Mouse (Mus musculus) urinary bladder, postnatal 25 days (tissue): ENCODE results near the gene Ranbp9.
A peak's percentile ranks its signal among the peaks of the same experiment; 100 is the strongest.

Experiments used
- DNase-seq: peaks from one replicate; pipeline ENCODE4 v3.0.0; 2022; ENCODE audit warnings: low spot score

Ranbp9 gene

DNA sequence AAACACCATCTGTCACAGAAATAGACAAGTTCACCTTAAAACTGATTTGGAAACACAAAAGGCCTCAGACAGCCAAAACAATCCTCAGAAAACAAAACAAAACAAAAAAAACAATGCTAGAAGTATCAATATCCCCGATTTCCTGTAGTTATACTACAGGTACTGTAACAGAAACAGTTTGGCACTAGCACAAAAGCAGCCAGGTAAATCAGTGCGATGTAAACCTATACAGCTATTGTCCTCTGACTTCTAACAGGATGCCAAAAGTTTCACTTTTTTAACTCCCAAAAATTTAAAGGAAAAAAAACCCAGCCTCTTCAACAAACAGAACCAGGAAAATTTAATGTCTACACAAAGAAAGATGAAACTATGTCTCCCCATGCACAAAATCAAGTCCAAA is 28.9 kb downstream of the Ranbp9 start:
- DNase-seq, result no peak

DNA sequence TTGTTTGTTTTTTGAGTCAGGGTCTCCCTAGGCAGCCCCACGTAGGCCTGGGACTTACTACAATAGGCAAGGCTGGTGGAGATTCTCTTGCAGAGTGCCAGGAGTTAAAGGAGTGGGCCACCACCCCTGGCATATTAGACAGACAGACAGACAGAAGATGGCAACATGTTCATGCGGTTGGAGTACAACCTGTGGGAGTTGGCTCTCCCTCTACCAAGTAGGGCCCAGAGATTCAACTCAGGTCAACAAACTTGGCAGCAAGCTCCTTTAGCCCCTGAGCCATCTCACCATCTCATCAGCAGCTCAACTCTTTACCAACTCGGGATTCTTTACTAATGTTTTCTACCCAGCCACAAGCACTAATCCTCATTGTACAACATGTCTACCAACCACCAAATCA is 30.4 kb downstream of the Ranbp9 start:
- DNase-seq, result no peak

DNA sequence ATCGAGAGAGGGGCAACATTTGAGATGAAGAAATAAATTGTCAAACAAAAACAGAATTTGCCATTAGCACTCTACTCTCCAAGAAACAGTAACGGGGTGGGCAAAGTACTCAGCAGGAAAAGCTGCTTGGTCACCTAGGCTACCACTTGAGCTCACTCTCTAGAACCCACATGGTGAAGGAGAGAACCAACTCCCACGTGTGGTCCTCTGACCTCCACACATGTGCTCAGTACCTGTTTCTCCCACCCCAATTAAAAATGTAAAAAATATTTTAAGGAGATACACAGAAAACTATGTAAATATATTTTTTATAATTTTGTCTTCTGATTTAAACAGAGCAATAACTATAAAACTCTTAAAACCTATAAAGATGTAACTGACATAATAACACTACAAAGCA is 33.4 kb downstream of the Ranbp9 start:
- DNase-seq, result no peak

DNA sequence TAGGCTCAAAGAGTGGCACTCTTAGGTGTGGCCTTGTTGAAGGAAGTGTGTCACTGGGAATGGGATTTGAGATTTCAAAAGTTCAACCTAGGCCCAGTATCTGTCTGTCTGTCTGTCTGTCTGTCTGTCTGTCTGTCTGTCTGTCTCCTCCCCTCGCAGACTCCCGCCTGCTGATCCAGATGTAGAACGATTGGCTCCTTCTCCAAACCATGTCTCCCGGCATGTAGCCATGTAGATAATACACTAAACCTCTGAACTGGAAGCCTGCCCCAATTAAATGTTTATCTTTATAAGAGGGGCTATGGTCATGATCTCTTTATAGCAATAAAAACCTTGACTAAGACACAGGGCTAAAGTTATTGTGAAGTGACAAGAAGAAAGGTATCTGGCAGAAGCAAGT is 35.3 kb downstream of the Ranbp9 start:
- DNase-seq, result no peak

DNA sequence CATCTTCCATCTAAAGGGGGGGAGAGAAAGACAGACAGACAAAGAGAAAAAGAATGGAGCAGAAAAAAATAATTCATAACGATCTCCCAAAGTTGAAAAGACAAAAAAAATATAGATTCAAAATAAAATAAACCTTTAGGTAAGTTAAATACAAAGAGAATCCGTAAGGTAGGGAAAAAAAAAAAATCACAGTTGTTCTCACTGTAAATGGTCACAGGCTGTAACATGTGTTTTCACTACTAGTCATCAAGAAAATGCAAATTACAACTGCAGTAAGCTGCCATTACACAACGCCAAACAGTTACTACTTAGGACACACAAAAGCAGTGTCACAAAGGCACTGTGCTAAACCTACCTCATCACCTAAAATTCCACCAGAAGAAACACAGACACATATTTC is 36.4 kb downstream of the Ranbp9 start:
- no peak for DNase-seq

DNA sequence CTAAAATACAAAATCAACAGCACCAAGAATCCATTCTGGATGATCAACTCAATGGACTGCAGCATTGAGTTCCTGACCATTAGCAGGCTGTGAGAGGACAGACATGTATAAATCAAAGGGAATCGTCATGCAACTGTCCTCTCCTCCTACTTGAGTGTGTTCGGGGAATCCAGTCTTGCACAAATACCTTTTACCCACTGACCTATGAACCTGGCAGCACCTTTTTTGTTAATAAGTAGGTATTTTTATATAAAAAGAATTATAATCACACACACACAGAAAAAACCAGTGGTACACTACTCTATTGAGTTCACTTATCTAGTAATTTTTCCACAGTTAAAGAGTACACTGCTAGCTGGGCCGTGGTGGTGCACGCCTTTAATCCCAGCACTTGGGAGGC is 37.4 kb downstream of the Ranbp9 start:
- no peak for DNase-seq

DNA sequence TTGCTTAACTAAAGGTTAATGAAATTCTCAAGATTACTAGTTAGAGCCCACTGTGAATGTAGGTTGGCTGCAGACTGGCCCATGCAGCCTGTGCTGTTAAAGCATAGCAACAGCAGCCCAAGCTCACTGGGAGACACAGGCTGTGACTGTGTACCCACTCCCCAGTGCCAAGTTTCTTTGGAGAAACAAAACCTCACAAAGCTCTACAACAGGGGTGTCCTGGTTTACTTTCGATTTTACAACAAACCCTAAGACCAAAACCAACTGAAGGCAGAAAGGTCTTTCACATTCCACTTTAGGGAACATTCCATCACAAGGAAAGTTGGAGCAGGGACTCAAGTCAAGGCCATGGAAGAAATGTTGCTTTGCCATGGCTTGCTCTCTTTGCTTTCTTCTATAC is 38.5 kb downstream of the Ranbp9 start:
- DNase-seq, result no peak

DNA sequence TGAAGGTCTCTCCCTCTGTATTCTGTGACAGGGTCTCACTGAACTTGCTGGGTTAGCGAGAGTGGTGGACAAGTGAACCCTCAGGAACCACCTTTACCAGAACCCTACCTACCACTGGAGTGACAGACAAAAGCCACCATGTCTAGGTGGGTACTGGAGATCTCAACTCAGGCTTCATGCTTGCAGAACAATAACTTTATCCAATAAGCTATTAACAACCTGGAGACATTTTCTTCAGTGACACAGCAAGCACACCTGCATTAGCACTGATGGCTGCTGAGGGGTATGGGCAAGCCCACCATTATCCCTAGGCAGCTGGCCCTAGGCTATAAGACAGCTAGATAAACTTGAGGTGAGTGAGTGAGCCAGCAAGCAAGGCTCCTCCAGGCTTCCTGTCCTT is 40.7 kb downstream of the Ranbp9 start:
- no peak for DNase-seq

DNA sequence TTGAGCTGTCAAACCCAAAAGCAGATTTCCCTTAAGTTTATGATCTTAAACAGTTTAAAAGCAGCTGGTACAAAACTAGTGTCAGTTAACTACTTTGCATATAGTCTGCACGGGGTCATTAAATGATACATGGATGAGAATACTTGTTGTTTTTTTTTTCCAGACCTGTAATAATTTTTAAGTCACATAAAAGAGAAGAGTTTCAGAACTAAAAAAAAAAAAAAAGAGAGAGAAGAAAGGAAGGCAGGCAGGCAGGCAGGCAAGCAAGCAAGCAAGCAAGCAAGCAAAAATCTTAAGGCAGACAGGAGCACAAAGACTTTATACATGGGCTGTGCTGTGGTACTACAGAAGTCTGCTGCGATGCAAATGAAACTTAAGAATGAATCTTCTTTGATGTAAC is 47.7 kb downstream of the Ranbp9 start:
- DNase-seq, result no peak

DNA sequence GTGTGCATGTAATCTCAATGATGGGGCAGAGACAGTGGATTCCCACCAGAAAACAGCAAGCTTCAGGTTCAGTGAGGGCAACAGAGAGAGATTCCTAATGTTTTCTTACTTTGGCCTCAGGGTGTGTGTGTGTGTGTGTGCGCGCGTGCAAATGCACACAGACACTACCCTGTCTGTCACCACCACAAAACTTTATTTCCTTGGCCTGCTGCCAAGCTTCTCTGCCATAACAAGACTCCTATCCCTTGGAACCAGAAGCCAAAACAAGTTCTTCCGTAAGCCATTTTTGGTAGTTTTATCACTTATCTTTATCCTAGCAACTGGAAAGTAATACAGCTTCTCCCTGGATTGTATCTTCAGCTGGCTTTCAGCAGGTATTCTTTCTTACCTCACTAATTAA is 52.6 kb downstream of the Ranbp9 start:
- no peak for DNase-seq

DNA sequence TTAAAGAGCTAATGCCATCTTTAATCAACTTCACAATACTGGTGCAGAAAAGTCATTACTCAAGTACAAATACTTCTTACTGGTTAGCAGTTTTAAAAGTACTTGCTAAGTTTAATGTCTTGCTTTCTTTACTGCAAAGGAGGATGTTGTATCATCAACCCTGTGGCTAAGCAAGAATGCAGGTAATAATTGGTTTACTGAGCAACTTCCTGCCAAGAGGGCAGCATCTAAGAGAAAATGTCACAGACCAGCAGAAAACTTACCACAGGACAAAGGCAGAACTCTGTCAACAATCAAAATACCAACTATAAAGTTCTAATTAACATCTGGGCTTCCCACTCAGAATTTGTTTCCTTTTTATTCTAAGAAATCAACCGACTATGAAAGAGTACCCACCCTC is 65.8 kb downstream of the Ranbp9 start:
- no peak for DNase-seq

DNA sequence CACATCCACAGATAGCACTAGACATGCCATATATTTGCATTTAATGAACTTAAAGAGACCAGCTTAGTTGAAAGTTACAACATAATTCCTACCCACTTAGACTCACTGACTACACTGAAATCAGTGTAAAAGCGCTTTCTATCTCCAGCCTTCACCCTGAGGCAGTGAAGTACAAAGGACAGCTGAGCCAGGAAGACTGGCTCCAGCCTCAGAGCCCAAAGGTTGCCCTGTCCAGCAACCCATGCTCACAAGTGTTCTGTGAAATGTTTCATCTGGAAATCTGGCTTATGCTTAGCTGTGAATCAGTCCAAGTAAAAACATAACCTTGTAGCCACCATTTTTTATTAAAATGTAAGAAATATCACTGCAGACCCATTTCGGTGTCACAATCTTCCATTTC is 67.5 kb downstream of the Ranbp9 start:
- no peak for DNase-seq

DNA sequence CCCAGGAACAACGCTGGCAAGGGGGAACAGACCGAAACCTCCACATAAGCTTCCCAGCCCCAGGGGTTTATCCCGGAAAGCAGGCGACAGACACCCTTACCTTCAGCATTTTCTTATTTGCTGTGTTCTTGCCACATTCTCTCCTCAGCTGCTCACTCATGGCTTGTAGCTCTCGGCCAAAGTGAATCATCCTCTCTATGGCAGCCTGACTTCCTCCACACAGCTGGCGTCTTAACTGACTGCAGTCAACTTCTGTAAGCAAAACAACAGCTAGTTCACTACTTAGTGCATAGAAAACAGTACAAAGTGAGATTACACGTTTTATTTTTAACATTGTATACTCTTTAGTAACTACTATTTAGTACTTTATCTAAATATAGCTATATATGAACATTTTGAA is 68.8 kb downstream of the Ranbp9 start:
- no peak for DNase-seq

DNA sequence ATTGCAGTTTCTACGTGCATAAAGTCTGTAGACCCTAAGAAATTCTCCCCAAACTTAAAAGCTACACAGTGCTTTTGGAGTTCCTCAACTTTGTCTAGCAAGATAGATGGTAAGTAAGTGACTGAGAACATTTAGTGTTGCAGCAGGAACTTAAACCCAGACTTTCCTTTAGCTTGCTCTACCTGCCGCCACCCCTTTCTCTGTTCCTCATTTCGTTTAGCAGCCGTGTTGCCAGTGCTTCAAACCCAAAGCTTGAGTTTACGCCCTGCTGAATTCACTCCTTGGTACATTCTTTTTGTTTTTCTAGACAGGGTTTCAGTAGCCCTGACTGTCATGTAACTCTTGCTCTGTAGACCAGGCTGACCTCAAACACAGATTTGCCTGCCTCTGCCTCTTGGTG is 81.5 kb downstream of the Ranbp9 start:
- no peak for DNase-seq

DNA sequence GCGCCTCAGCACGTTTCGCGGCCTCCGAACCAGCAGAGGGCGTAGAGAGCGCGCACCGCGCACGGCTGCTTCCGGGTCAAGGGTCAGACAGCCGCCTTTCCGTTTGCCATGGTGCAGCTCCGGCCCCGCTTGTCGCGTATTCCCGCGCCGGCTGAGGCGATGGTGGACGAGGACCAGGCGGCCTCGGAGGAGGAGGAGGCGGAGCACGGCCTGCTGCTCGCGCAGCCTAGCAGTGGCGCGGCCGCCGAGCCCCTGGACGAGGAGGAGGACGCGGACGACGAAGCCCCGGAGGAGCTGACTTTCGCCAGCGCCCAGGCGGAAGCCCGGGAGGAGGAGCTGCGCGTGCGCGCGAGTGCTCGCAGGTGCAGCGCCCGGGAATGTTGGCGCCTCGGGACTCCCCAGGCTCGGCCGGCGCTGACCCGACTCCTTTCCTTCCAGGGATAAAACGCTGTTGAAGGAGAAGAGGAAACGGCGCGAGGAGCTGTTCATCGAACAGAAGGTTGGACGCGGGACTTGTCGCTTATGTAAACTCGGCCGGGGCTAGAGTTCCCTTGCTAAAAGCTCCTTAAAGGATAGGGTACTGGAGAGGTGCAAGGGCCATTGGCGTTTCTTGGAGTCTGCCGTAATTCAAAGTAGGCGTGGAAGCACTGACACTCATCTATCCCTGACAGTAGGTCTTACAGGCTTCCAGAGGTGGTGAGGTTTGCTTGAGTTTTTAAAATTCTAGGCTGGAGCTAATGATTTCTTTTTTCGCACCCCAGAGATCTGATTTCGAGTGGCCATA is 82.6 kb downstream of the Ranbp9 start, which contains the start of gene Nol7:
Nol7 (plus strand) TSS at position 94 of the 784 bp plus-strand sequence.
- DNase-seq, result peak; percentile 97

DNA sequence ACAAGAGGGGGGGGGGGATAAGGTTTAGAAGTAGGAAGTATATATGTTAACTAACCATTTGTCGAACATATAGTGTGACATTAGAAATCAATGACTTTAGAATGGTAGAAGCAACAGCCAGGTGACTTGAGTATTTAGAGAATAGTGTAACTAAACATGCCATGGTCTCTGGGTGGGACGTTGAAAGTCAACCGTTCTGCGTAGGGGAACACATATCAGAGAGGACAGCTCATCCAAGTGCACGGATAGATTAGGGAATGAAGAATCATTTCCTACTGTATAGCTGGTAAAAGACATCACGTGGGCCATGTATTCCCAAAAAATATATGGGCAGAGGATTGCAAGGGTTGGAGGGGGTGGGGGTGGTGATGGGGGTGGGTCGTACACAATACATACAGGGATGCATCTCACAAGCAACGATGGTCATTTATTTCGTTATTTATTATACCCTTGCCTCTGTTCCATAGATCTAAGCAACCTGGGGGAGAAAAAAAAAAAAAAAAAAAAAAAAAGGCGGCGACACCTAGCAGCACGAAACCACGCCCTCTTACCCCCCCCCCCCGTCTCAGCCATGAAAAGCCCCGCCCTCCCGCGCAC is 83.3 kb downstream of the Ranbp9 start:
- DNase-seq, result no peak

DNA sequence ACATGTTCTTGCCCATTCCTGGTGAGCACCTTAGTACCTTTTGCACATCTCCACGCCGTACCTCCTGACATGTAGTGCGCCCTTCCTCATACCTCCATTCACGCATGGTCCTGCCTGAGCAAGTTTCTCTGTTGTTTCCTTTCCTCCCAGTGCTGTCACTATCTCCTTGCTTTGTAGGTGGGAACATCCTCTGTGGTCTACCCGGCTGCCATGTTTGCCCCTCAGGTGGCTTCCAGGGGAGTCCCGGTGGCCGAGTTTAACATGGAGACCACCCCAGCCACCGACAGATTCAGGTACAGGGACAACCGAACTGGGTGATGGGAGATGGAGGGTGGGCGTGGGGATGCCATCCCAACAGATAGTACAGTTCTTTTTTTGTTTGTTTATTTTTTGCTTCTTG is 95.8 kb downstream of the Ranbp9 start:
- DNase-seq, result no peak

DNA sequence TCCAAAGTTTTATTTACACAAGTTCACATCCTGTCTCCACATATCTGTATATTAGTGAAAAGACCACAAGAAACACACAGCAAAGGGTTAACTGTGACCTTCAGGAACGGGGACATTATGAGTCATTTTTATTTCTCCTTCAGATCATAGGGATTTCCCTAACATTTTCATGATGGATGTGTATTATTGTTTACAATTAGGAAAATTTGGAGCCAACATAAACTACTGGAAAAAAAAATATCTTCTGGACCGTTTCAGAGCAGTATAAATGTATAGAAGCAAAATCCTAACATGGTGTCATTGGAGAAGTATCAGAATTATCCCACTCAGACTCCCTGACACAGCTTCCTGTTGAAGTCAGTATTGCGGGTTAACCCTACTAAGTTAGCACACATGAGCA is 101.1 kb downstream of the Ranbp9 start:
- DNase-seq, result no peak

DNA sequence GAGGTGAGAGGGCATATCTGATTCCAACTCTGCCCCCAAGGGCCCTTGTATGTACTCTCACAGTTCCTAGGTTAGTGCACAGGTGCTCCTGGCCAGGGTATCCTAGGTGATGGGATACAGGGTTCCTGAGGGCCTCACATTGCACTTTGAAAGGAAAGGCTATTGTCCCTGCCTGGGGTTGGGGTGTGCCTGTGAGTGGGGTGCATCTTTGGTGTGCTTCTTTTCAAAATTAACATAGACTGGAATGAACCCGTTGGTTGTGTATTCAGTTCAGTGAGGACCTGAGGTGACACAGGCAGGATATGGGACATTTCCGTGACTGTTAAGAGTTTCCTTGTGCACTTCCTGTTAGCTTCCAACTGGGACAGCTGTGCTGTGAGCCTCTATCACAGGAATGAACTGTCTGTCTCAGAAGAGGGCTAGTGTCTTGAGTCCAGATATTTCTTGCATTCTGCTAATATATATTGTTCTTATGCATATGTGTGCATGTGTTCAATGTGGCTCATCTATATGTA is 106.1 kb downstream of the Ranbp9 start:
- no peak for DNase-seq

DNA sequence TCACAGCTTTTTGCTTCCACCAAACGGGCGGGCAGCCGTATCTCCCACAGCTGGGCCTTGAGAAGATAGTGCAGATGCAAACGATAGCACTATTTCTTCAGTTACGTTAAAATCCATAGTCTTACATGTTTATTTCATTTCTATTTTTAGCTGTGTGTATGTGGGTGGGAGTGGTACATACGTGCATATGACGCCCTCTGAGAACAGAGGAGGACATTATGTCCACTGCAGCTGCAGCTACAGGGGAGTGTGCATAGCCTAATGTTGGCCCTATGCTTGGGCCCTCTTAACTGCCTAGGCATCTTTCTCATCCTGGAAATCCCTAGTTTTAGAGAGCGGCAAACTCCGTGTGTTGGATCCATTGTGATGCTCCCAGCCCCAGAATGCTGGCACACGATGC is 106.9 kb downstream of the Ranbp9 start:
- DNase-seq, result no peak

DNA sequence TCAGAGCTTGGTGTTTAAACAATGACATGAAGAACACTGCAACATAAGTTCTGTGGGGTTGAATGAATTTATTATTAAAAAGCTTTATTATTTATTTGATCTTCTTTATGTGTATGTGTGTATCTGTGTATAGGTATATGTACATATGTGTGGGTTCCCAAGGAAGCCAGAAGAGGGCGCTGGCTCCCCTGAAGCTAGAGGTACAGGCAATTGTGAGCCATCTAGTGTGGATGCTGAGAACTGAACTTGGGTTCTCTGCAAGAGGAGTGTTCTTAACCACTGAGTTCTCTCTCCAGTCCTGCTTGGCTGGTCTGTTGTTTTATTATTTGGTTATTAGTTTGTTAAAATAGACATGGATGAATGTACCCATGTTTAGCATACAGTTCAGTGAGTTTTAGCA is 108.2 kb downstream of the Ranbp9 start:
- no peak for DNase-seq

DNA sequence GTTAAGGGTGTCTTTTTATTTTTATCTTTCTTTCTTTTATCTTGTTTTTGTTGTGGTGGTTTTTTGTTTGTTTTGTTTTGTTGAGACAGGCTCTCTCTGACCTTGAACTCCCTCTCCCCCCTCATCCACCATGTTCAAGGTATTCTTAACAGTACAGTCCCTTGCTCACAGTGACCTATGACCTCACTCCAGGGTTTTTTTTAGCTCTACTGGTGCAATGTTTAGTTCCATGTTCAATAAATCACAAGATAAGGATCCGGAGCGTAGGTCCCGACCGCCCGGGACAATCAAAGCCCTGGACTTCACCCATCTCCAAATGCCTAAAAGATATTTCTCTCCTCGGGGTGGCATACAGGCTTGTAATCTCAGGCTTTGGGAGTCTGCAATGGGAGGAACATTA is 111.0 kb downstream of the Ranbp9 start:
- no peak for DNase-seq

DNA sequence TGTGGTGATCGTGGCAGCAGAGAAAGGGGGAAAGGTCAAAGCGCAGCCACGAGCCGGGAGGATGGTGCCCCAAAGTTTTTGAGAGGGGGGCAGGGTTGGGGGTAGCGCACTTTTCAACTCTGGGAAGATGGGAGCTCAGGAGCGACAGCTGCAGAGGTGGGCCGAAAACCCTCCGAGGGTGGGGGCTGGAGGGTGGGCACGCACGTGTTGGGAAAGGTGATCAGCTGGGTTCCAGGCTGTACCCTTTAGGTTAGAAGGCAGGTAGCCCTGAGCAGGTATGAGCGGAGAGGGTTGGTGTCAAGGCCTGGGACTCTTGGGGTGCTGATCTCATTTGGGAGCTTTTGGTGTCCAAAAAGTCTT is 115.3 kb downstream of the Ranbp9 start:
- DNase-seq, result no peak
